Mouse (Mus musculus): ENCODE data around the gene Padi2. TPM values are rescaled to one million over a fixed set of nuclear protein-coding genes. Genes with fewer than 3 reads are reported as not detected.

Padi2 gene
- polyA plus RNA-seq, 1 experiment: not detected

DNA sequence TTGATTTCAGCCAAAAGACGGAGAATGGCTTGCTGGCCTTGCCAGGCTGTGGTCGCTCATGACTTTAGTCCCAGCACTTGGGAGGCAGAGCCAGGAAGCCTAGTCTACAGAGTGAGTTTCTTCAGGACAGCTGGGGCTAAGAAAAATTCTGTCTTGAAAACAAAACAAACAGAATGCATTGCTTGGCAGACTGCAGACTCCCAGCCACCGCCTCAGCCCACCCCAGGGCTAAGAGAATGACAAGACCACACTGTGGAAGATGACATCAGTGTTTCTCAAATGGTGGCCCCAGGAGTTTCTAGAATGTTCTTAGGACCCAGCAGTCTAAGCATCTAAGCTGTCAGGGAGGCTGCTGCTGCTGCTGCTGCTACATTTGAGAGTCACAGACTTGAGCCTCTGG is 9.1 kb downstream of the Padi2 start:
- Histone ChIP-seq H3K4me1 (ENCODE audit: control insufficient read depth, insufficient read depth, low read length) (no peaks in the 10 kb centered on the region), H3K27ac (ENCODE audit: insufficient read depth, low read length) (no peak overlapping the region), H3K4me3 (ENCODE audit: insufficient read depth, low read length) (no peak overlapping the region)
- TF ChIP-seq CTCF (IDR thresholded peaks at IDR 0.05; ENCODE audit: borderline replicate concordance, insufficient read depth, low read length) (no peak), POLR2A (IDR thresholded peaks at IDR 0.05; ENCODE audit: low read depth, low read length) (no peak)

DNA sequence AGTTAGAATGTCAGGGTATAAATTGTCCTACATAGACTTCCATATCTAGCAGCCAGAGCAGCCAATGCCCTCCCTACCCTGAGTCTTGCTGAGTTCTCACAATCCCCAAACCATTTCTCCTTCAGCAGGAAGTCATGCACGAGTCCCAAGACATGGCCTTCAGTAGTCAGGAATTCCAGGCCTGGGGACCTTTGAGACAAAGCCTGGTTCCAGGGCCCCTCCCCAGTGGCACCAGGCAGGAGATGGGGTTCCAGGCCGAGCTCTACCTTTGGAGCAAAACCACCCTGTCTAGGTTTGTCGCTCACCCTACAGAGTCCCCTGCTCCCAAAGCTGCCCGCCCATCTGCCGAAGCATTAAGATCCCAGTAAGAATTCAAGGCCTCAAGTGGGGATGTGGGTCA is 10.2 kb downstream of the Padi2 start:
- Histone ChIP-seq H3K27ac (ENCODE audit: insufficient read depth, low read length) (no peak overlapping the region), H3K4me3 (ENCODE audit: insufficient read depth, low read length) (no peak overlapping the region), H3K4me1 (ENCODE audit: control insufficient read depth, insufficient read depth, low read length) (no peaks in the 10 kb centered on the region)
- TF ChIP-seq CTCF (IDR thresholded peaks at IDR 0.05; ENCODE audit: borderline replicate concordance, insufficient read depth, low read length) (no peak), POLR2A (IDR thresholded peaks at IDR 0.05; ENCODE audit: low read depth, low read length) (no peak)

DNA sequence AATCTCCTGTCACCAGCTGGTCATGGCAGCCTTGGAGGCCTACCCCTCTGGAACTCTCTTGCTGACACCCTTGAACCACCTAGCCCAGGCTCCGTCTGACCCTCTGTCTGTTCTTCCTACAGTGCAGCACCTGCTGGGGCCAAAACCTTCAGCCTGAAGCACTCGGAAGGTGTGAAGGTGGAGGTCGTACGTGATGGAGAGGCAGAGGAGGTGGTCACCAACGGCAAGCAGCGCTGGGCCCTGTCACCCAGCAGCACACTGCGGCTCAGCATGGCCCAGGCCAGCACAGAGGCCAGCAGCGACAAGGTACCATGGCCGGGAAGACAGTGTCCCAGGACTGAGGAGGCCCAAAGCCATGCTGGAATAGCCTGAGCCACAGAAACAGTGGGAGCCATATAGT is 11.3 kb downstream of the Padi2 start:
- no peak for TF ChIP-seq POLR2A (IDR thresholded peaks at IDR 0.05; ENCODE audit: low read depth, low read length)
- TF ChIP-seq CTCF (IDR thresholded peaks at IDR 0.05; ENCODE audit: borderline replicate concordance, insufficient read depth, low read length): no peak
- H3K27ac ChIP-seq (ENCODE audit: insufficient read depth, low read length): no peak overlapping the region
- H3K4me3 ChIP-seq (ENCODE audit: insufficient read depth, low read length): no peak overlapping the region

DNA sequence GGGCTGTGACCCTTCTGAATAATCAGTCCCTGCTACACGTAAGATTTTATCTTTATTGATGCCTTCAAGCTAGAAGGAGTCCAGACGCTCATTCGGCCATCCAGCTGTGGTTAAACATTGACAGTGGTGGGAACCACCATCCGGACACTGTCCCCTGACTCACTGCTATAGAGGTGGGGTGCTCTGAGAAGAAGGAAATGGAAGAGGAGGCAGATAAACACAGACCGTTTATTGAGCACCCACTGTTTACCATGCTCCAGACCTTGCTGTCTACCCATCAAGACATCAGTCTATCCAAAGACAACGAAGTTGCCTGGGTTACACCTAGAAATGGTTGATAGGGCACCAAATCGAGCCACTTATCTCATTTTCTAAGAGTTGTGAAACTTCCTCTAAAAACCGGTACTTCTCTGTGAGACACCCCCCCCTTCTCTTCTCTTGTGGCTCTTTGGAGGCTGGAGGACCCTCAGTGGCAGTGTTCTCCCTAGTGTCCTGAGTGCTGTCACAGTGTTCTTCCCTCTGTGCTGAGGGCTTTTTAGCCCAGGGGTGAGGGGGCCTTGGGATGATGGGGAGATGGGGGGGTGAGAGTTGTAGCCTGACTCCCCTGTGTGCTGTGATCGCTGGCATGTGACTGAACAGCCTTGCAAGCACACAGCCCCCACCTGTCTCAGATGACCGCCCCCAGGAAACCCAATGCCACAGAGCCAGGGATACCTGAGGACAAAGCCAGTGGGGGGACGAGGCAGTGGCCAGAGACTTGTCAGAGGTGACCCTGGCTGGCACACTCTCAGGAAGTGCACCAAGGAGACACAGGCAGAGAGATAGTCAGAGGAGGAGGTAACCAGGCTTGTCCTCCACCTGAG is 14.1 kb downstream of the Padi2 start:
- Histone ChIP-seq H3K4me1 (ENCODE audit: control insufficient read depth, insufficient read depth, low read length) (no peaks in the 10 kb centered on the region), H3K27ac (ENCODE audit: insufficient read depth, low read length) (no peak overlapping the region), H3K4me3 (ENCODE audit: insufficient read depth, low read length) (no peak overlapping the region)
- TF ChIP-seq POLR2A (IDR thresholded peaks at IDR 0.05; ENCODE audit: low read depth, low read length): no peak
- TF ChIP-seq CTCF (IDR thresholded peaks at IDR 0.05; ENCODE audit: borderline replicate concordance, insufficient read depth, low read length): no peak

More for the DNA sequence above, 11.3 kb downstream of the Padi2 start:
- H3K4me1 ChIP-seq (ENCODE audit: control insufficient read depth, insufficient read depth, low read length): no peaks in the 10 kb centered on the region

DNA sequence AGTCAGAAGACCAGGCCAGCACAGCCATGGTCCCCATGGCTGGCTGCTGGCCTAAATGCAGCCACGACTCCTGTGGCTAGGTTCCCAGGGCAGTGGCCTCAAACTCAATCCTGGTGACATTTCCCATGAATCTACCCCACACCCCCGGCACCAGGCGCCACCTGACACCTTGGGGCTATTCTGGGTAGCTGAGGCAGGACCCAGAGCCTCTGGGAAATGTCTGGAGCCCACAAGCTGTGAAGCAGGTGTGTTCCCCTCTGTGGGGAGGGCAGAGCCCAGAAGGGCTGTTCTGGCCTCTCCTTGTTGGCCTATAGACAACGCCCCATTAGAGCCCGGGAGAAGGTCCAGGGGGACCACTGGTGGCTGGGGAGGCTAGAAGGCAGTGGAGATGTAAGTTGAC is 16.4 kb downstream of the Padi2 start:
- no peak overlapping the region for H3K27ac ChIP-seq (ENCODE audit: insufficient read depth, low read length)
- H3K4me1 ChIP-seq (ENCODE audit: control insufficient read depth, insufficient read depth, low read length): no peaks in the 10 kb centered on the region
- TF ChIP-seq CTCF (IDR thresholded peaks at IDR 0.05; ENCODE audit: borderline replicate concordance, insufficient read depth, low read length) (no peak), POLR2A (IDR thresholded peaks at IDR 0.05; ENCODE audit: low read depth, low read length) (no peak)
- H3K4me3 ChIP-seq (ENCODE audit: insufficient read depth, low read length): no peak overlapping the region

DNA sequence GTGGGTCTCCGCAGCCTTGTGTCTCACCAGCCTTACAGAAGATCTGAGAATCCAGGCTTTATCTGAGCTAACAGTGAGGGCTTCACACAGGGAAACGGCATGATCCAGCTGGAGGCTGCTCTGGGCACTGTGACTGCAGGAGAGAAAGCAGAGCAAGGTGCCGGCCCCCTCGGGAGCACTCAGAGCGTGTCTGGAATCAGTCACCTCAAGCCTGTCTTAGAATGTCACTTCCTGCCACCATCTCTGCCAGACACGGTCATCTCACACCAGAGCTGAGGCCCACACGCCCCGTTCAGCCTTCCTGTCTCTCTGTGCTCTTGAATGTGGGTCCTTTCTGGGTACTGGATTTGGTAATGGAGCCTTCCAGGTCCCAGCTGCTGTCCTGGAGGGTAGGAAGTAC is 19.5 kb downstream of the Padi2 start:
- no peak overlapping the region for H3K27ac ChIP-seq (ENCODE audit: insufficient read depth, low read length)
- no peaks in the 10 kb centered on the region for H3K4me1 ChIP-seq (ENCODE audit: control insufficient read depth, insufficient read depth, low read length)
- TF ChIP-seq POLR2A (IDR thresholded peaks at IDR 0.05; ENCODE audit: low read depth, low read length): no peak
- TF ChIP-seq CTCF (IDR thresholded peaks at IDR 0.05; ENCODE audit: borderline replicate concordance, insufficient read depth, low read length): no peak
- no peak overlapping the region for H3K4me3 ChIP-seq (ENCODE audit: insufficient read depth, low read length)

DNA sequence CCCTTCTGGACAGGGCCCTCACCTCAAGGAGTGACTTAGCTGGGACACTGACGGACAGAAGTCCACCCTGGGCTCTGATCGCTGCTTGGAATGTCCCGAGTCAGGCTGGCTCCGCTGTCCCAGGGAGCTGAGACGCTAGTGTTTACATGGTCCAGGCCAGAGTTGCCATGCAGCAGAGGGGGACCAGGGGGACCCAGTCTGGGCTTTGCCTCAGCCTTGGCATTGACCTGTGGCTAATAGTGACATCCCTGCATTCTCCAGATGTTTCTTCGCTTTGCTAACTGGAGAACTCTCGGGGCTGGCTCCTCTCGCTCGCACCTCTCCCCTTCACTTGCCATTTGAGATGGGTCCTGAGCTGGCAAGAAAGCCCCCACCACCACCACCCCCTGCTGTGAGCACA is 22.2 kb downstream of the Padi2 start:
- Histone ChIP-seq H3K4me1 (ENCODE audit: control insufficient read depth, insufficient read depth, low read length) (no peaks in the 10 kb centered on the region), H3K27ac (ENCODE audit: insufficient read depth, low read length) (no peak overlapping the region)

DNA sequence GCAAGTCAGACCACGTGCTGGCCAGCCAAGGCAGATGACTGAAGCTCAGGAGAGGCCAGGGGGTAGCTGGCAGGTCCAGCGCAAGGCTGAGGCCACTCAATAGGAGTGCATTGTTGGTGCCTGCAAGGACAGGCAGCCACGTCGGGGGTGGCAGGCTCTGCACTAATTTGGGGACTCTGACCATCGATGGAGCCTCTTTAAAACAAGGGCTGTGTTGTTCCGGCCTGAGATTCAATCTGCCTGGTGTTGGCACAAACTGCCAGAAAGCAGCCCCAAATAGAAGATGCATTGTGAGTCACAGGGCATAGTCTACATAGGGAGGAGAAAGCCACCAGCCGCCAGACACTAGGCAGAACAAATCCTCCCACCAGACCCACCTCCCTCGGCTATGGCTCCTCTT is 23.6 kb downstream of the Padi2 start:
- Histone ChIP-seq H3K4me3 (ENCODE audit: insufficient read depth, low read length) (no peak overlapping the region), H3K4me1 (ENCODE audit: control insufficient read depth, insufficient read depth, low read length) (no peaks in the 10 kb centered on the region), H3K27ac (ENCODE audit: insufficient read depth, low read length) (no peak overlapping the region)
- no peak for TF ChIP-seq CTCF (IDR thresholded peaks at IDR 0.05; ENCODE audit: borderline replicate concordance, insufficient read depth, low read length)
- TF ChIP-seq POLR2A (IDR thresholded peaks at IDR 0.05; ENCODE audit: low read depth, low read length): no peak

More for the DNA sequence above, 22.2 kb downstream of the Padi2 start:
- H3K4me3 ChIP-seq (ENCODE audit: insufficient read depth, low read length): no peak overlapping the region
- no peak for TF ChIP-seq POLR2A (IDR thresholded peaks at IDR 0.05; ENCODE audit: low read depth, low read length)
- TF ChIP-seq CTCF (IDR thresholded peaks at IDR 0.05; ENCODE audit: borderline replicate concordance, insufficient read depth, low read length): no peak

DNA sequence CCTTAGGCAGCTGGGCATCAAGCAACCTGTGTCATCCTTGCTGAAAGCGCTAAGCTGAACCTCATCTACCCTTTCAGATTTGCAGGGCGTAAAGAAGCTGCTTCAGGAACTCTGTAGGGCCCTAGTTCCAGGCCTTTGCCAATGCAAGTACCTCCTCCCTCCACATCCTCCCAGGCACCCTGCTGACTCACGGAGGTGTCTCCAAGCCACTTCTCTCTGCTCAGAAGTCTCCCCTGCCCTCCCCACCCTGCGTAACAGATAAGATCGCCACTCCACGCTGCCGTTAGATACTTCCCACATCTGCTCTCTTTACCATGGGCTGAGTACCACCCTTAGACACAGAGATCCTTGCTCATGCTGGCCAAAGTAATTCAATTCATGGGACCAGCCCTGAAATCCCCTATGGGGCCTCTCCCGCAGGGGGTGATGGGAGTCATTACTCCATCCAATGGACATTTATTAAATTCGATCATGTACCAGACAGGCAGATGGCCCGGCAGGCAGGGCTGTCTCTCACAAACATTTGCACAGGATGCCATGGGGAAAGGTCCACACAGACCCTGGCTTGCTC is 24.8 kb downstream of the Padi2 start:
- no peak overlapping the region for H3K27ac ChIP-seq (ENCODE audit: insufficient read depth, low read length)
- no peaks in the 10 kb centered on the region for H3K4me1 ChIP-seq (ENCODE audit: control insufficient read depth, insufficient read depth, low read length)
- H3K4me3 ChIP-seq (ENCODE audit: insufficient read depth, low read length): no peak overlapping the region
- TF ChIP-seq CTCF (IDR thresholded peaks at IDR 0.05; ENCODE audit: borderline replicate concordance, insufficient read depth, low read length) (no peak), POLR2A (IDR thresholded peaks at IDR 0.05; ENCODE audit: low read depth, low read length) (no peak)

DNA sequence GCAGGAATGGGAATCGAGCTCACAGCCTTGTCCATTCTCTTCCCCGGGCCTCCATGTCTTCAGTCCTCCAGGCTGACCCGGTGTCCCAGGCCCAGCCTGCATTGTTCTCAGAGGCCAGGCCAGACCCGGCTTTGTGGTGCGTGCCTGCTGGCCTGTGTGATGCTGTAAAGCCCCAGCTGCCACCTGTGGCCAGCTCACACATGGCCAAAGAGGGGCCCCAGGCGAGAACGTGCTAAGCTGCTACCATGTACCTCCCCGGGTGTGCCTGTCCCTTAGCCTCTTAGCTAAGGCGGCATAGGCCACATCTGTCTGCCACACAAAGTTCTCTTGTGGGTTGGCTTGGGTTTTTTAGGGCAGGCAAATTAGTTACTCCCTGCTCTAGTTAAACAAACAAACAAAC is 29.5 kb downstream of the Padi2 start:
- H3K27ac ChIP-seq (ENCODE audit: insufficient read depth, low read length): no peak overlapping the region
- TF ChIP-seq CTCF (IDR thresholded peaks at IDR 0.05; ENCODE audit: borderline replicate concordance, insufficient read depth, low read length): no peak
- TF ChIP-seq POLR2A (IDR thresholded peaks at IDR 0.05; ENCODE audit: low read depth, low read length): no peak

More for the DNA sequence above, 29.5 kb downstream of the Padi2 start:
- no peaks in the 10 kb centered on the region for H3K4me1 ChIP-seq (ENCODE audit: control insufficient read depth, insufficient read depth, low read length)
- no peak overlapping the region for H3K4me3 ChIP-seq (ENCODE audit: insufficient read depth, low read length)
